Mouse (Mus musculus) ZHBTc4 (cell line): ENCODE measurements around the gene Cltb.

Source experiments
- DNase-seq: peaks from one replicate; pipeline ENCODE4 v3.0.0-alpha.2; 2011; ENCODE audit warnings: low read depth, low spot score

The Cltb gene

GRCm38 (mm10) chr13:54596107-54596690, 14.9 kb downstream of the Cltb start:
- DNase-seq, result no peak

DNA sequence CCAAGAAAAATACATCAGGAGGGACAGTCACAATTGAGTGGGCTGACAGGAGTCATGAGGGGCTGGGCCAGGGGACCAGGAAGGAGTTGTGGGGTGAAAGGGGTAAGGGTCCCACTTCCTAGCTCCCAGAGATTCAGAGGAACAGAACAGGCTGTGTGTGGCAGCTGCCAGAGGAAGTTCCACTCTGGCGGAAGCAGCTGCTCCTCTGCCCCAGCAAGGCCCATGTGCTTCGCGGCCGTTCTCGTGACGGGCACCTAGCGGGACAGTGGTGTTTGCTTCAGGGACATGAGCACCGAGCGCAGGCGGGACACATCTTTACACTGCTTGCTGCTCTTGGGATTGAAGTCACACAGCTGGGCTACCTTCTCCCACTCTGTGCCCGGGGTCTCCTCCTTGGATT, 17.5 kb downstream of the Cltb start:
- DNase-seq, result no peak

GRCm38 (mm10) chr13:54591776-54592356, 19.3 kb downstream of the Cltb start:
- DNase-seq, result no peak

DNA sequence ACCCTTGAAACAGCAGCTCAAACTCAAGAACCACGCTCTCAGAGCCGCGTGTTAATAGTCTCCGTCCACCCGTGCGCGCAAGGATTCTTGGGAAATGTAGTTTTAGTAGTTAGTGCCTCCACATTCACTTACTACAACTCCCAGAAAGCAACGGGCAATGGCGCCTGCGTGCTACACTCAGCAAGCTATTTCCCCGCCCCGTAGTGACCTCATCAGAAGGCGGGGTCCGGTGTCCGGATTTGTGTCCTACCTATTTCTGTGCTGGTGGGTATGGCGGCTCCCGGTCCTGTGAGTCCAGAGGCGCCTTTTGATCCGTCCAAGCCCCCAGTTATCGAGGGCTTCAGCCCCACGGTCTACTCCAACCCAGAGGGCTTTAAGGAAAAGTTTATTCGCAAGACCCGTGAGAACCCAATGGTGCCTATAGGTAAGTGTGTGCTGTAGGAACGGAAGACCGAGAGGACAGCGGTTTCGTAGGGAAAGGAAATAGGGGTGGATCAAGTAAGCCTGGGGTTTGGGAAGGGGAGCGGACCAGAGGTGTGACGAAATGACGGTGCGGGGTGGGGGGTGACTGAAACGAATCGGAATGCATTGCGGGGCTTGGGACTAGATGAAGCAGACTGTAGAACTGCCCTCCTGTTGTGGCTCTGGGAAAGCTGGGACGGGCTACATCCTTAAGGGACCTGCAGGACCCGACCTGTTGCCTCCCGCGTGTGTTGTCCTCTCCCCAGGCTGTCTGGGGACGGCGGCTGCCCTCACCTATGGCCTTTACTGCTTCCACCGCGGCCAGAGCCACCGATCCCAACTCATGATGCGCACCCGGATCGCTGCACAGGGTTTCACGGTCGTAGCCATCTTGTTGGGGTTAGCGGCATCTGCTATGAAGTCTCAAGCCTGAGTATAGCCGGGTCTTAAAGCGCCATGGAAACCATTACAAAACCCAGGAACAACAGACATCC, 20.9 kb downstream of the Cltb start, which contains the start of the genes Nop16 and Higd2a:
Gene Nop16, minus strand, starts transcription at position 95 of the 956 bp plus-strand sequence.
Gene Higd2a, plus strand, starts transcription at position 212 of the 956 bp plus-strand sequence.
- peak; percentile 99 for DNase-seq

GRCm38 (mm10) chr13:54589414-54589995, 21.6 kb downstream of the Cltb start:
- DNase-seq, result no peak

- no peak for DNase-seq
Observed at GRCm38 (mm10) chr13:54585831-54586230, 25.3 kb downstream of the Cltb start.

DNA sequence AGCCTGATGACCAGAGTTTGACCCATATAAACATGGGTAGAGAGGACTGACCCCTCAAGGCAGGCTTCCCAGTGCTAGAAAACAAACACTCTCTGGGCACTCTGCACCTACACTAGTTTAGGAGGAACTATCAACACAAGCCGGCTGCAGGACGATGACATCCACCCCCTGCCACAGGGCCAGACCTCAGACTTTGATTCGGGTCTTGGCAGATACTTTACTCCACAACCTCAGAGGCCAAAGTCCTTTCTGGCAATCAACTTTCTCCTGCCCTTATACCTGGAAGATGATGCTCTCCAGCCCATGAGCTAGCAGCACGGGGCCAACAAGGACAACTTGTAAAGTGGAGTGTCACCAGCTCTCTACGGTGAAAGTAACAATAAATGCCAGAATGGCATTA, 28.3 kb downstream of the Cltb start:
- no peak for DNase-seq

GRCm38 (mm10) chr13:54582126-54582525, 29.0 kb downstream of the Cltb start:
- no peak for DNase-seq

GRCm38 (mm10) chr13:54581385-54581784, 29.8 kb downstream of the Cltb start:
- no peak for DNase-seq

GRCm38 (mm10) chr13:54577652-54578507, 33.3 kb downstream of the Cltb start:
- peak; percentile 52 for DNase-seq

DNA sequence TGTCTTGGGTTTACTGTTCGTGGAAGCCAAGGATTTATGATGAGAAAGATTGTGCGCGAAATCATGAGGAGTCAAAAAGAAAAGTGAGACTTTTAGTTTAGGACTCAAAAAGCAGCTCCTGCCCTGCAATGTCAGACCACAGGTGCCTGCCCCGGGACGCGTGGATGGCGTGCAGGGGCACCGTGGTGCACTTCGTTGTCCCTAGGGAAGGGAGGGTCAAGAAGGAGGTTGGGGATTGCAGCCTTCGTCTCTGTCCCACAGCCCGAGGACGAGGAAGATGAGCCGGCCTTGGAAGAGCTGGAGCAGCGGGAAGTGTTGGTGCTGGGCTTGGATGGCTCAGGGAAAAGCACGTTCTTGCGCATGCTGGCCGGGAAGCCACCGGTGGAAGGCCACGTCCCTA, 35.7 kb downstream of the Cltb start:
- no peak for DNase-seq

DNA sequence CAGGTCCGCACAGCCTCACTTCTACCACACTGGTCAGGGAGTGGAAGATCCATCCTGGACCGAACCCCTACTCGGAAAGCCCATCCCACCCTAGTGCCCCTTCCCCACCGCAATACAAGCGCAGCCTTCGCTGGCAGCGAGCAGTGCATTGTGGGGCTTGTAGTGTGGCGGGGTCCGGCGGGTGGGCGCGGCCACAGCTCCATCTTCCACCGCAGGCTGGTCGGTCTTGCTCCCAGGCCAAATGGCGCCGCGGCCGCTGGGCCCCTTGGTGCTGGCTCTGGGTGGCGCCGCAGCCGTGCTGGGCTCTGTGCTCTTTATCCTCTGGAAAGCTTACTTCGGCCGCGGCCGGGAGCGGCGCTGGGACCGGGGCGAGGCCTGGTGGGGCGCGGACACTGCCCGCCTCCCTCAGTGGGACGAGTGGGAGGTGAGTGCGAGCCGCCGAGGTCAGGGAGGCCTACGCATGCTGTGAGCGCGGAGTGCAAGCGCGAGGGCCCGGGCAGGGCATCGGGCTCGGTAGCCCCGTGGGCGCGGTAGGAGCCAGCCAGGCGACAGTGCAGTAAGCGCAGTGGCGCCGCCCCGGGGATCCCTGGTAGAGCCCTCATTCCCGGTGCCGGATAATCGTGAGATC, 36.2 kb downstream of the Cltb start, which contains the start of gene Arl10:
Gene Arl10, plus strand, starts transcription at position 162 of the 628 bp plus-strand sequence.
- peak; percentile 79 for DNase-seq

DNA sequence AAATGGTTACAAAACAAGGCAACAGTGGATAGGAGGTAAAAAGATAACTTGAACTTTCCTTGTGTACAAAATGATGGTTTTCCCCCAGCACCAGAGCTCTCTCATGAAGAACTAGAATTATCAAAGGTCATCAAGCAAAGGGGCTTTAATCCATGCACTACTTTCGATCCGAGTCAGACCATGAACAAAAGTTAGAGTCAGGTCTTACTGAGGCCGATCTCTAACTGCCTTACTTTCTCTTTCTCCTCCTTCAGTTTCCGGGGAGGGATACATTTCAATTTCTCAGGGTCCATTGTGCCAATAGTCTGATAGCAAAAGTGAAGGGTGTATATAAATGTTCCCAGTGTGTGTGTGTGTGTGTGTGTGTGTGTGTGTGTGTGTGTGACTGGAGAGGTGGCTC, 38.5 kb downstream of the Cltb start:
- no peak for DNase-seq

DNA sequence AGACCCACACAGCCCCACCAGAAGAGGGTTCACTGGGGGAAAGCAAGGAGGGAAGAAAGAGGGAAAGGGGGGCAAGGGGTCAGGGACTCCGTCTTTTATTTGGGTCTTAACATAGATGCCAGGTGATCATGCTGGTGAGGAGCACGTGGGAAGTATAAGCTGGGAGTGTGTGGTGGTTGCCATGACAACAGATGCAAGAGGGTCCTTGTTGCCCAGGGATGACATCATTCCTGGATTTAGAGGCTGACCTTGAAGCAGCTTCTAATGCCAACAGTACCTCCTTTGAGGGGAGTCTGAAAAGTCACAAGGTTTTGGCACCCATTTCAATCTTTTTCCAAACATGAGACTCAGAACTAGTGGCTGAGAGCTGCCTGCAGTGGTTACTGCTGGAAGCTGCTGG, 39.5 kb downstream of the Cltb start:
- DNase-seq, result no peak

DNA sequence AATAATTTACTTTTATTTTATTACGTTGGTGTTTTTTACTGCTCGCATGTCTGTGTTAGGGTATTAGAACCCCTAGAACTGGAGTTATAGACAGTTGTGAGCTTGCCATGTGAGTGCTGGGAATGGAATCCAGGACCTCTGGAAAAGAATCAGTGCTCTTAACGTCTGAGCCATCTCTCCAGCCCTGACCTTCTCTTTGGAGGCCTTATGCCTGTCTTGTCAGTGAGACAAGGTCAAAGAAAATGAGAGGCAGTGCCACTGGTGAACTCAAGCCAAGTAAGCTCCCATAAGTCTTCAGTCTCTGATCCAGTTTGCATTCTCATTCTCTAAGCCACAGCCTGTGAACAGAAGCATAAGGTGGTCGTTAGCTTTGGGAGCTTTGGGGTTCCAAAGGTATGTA, 40.4 kb downstream of the Cltb start:
- DNase-seq, result no peak

DNA sequence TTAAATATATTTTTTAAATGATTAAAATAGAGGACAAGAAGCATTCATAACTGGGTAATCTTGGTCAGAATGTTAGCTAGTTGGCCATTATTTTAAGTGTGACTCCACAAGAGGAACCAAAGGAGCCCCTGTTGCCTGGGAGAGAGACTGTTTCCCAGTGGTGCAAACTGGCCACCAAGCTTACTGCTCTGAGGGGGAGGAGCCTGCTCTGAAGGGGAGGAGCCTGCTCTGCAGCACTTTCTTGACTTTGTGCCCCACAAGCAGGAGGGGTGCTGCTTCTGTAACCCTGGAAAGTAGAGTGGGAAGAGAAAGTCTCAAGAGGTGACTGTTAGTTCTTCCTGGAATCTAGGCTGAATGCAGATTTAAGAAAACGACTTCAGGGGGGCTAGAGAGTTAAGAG, 41.9 kb downstream of the Cltb start:
- DNase-seq, result peak; percentile 60

- peak; percentile 83 for DNase-seq
Observed at GRCm38 (mm10) chr13:54568380-54568779, 42.8 kb downstream of the Cltb start.

GRCm38 (mm10) chr13:54565594-54566345, 45.4 kb downstream of the Cltb start:
- DNase-seq, result peak; percentile 91

DNA sequence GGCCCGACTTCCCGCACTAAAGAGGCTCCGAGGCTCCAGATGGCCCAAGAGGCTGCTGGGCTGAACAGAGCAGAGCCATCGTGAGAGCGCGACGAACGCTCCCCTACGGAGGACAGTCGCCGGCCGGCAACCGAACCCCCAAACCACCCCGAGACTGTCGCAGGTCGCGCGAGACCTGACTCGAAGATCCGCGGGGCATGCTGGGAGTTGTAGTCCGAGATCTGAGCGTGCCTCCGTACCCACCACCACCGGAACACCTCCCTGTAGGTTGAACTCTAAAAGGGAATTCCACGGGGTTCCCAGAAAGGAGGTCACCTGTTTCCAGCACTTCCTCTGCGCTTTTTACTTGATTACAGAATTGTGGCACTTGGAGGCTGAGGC, 46.0 kb downstream of the Cltb start, which contains the start of gene 4833439L19Rik:
Gene 4833439L19Rik, minus strand, starts transcription at position 235 of the 381 bp plus-strand sequence.
- peak; percentile 94 for DNase-seq
